Mouse (Mus musculus): ENCODE results near the gene Prdm11. TPM values are rescaled to one million over a fixed set of nuclear protein-coding genes. Genes with fewer than 3 reads are reported as not detected.

Gene Prdm11
- polyA plus RNA-seq, 1 experiment, result 68.8 TPM

DNA sequence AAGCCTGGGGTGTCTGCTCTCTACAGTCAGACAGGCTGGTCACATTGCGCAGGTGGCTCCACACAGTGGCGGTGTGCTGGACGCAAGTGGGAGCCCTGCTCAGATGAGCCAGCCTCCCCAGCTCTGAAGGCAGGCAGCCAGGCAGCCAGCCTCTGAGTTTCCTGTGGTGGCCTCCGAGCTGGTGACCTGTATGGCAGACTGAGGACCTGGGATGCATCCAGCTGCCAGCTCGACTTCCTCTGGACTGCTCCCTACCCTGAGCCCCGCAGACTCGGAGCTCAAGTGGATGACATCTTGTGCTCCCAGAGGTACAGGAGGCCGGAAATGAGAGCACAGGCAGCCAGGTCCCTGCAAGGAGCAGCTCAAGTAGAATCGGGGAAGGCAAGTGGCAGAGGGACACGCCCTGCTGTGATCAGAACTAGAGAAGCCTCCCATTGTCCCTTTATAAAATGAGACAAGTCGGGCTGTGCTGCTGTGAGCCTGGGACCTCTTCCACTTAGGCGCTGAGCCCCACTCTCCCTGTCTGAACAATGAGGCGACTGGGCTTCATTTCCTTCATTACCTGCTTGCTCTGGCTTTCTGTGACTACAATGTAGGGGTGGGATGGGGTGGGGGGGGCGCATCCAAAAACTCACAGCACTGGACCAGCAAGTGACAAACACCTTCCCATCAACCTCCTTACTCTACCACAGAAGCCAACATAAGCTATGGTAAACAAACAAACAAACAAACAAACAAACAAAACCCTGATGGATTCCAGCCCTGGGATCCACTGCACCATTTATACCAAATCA, 16.5 kb downstream of the Prdm11 start:
- TF ChIP-seq GATA1 (IDR thresholded peaks at IDR 0.05; ENCODE audit: low read length), result no peak

DNA sequence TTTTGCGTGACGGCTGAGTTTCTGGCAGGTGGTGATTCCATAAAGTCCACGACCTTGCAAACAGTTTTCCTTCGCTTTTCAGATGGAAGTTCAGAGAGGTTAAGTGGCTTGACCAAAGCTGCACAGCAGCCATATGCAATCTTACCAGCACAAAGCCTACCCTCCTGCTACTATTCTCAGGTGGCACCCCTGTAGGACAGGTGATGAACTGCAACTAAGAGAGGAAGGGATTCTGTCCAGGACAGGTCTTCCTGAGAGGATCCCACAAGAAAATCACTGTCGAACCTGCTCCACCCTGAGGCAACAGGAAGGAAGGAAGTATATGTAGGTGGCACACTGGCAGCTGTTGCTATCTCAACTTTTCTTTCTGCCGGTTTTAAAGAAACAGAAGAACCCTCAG, 17.1 kb downstream of the Prdm11 start:
- no peak for TF ChIP-seq GATA1 (IDR thresholded peaks at IDR 0.05; ENCODE audit: low read length)

DNA sequence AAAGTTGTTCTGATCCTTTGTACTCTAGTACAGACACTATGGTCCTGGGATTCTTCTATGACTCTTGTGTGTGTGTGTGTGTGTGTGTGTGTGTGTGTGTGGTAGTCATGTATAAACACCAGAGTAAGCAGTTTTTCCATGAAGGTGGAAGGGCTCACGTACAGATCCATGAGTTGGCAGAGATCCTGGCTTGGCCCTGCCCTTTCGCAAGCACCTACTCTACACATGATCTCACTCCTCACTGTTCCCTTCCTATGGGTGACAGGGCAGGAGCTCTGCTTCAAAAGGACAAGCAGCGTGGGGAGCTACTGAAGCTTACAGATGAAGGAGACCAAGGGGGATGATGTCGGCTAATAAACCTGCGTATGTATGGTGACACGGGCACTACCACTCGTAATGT, 18.3 kb downstream of the Prdm11 start:
- no peak for TF ChIP-seq GATA1 (IDR thresholded peaks at IDR 0.05; ENCODE audit: low read length)

DNA sequence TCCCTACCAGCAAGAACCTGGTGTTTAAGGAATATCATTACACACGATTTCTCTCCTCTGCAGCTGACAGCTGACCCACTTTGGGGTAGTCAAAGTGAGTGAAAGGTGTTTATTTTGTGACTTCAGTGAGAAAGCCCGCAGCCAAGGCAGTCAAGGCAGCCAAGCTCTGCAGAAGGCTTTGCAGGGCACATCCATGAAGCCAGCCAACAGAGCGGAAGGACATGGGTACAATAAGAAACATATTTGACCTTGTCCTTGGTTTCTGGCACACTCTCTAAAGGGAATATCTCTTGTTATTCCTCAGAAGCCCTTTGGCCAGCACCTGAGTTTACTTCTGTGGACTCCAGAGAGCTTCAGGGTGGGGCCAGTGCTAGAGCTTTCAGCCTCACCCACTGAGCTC, 21.5 kb downstream of the Prdm11 start:
- TF ChIP-seq GATA1 (IDR thresholded peaks at IDR 0.05; ENCODE audit: low read length), result no peak

DNA sequence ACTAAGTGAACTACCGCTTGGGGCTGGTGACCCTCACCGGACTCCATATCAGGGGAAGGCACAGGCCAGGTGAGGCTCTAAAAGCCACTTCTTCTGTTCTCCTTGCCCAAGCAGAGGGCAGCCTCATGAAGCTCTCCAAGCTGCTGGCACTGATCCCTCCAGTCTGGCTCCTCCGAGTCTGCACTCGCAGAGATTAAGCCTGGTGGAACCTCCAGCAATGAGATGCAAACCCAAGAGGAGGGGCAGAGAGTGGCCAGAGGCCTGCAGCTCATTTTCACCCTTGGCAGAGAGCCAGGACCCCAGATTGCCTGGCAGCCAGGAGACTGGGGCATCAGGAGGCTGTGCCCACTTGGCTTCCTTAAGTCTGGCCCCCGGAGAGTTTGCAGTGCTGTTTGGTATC, 27.1 kb downstream of the Prdm11 start:
- no peak for TF ChIP-seq GATA1 (IDR thresholded peaks at IDR 0.05; ENCODE audit: low read length)

DNA sequence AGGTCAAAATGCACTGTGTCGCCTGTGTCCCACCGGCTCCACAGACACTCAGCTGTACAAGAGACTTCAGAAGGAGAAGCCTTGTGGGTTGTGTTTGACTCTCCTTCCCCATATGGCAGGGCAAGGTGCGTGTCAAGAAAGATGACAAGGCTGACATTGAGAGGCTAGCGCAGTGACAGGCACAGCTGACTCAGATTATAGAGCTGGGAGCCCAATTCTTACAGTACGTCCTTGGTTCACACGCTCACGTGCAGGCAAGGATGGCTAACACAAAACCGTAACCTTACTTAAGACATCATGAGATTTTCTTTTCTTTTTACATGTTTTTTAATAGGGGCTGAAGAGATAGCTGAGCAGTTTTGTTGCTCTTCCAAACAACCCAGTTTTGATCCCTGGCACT, 28.8 kb downstream of the Prdm11 start:
- TF ChIP-seq GATA1 (IDR thresholded peaks at IDR 0.05; ENCODE audit: low read length), result no peak

DNA sequence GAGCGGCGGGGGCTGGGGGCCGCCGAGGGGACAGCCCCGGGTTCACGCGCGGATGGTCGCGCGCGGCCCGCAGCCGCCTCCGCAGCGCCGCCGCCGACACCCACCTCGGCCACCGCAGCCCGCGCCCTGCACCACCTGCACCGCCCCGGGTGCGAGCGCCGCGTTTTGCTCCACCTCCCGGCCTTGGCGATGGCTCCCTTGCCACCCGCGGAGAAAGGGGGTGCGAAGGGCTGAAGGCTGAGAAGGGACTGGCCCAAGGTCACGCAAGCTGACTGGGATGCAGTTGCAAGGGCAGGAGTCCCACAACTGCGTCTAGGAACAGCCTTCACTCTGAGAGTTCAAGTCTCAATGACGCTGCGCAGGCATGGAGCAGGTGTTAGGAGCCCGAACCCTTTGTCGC, 30.9 kb downstream of the Prdm11 start:
- TF ChIP-seq GATA1 (IDR thresholded peaks at IDR 0.05; ENCODE audit: low read length), result no peak

DNA sequence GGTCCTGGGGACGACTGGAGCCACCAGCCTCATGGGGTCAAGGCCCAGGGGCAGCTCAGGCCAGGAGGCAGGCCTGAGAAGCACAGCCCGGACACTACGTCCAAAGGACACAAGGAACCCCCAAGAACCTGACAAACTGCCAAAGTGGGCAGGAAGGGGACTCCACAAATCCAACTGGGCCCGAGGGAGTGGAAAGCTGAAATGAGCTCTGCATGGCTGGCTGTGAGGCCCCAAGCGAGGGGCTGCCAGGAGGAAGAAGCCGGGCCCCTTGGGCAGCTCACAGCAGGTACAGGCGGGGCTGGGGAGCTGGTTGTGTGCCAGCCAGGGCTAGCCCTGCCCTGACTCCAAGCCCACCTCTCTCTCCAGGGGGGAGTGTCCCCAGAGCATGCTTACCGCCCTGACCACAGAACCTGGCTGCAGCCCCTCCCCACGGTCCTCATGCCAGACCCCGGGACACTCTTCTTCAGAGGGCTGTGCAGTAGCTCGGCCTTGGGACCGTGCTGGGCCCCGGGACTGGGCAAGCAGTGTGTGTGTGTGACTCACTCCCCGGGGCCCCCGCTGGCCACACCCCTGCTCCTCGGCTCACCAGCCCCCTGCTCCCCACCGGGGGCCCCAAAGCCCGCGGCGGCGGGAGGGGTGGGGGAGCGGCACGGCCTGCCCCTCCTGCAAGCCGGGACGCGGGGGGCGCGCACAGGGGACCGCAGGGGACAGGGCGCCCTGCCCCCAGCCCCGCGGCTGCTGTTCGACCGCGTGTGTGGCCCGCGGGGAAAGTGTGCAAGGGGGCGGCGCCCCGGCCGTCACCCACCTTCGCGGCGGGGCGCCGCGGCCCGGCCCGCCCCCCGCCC, 31.7 kb downstream of the Prdm11 start:
- TF ChIP-seq GATA1 (IDR thresholded peaks at IDR 0.05; ENCODE audit: low read length), result no peak

DNA sequence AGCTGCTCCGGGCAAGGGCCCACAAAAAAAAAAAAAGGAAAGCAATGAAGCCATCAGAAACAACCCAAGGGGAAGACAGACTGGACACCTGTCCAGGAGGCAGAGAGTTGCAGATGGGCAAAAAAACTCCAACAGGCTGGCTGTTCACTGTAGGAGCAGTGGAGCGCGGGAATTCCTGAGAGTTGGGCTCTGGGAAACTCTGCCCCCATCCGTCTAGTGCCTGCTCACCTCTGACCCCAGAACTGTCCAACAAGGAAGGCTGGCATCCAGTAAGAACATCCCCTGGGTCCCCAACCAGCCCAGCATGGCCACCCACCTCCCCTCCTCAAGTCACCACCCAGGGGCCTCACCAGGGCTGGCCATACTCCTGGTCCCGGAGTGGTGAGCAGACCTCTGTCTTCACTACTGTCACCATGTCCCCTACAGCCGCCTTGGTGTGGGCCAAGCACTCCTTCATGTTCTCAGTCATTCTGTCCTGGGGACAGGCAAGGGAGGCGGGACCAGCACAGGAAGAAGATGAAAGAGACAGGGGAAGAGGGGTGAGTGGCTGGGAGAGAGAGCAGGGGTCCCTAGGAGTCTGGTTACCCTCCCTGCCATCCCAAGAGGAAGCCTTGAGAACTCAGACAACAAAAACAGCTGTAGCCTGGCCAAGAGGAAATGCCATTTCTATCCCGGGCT, 32.4 kb downstream of the Prdm11 start:
- no peak for TF ChIP-seq GATA1 (IDR thresholded peaks at IDR 0.05; ENCODE audit: low read length)

DNA sequence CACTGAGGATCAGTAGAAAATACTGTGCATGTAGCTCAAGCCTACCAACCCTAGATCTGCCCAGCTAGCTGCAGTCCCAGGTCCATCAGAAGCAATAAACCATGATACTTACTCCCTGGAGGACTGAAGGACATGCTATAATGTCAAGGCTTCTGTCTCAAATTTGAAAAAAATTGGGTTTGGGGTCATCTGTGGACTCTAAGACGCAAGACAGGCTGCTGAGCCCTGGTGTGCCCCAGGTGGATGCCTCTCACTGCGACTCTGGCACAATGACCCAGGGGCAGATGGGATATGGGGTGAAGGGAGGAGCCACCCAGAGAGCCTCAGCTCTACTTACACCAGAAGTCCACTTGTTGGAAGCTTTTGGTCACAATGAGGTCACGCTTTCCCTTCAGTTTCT, 33.0 kb downstream of the Prdm11 start:
- TF ChIP-seq GATA1 (IDR thresholded peaks at IDR 0.05; ENCODE audit: low read length), result no peak

DNA sequence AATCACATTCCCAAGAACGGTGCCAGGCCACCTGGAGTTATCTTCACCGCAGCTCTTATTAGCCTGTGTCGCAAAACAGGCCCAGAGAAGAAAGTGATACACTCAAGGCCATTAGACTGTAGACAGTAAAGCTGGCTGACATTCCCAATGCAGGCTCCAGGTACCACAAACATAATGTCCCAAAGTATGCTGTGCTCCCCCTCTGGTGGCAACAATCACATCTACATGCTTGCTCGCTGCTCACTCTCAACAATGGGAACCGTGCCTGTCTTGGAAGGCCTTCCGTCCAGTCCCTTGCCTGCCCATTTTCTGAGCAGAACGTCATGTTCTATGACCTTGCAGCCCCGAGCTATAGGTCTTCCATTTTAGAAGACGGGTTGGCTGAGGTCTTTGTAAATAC, 34.0 kb downstream of the Prdm11 start:
- no peak for TF ChIP-seq GATA1 (IDR thresholded peaks at IDR 0.05; ENCODE audit: low read length)

DNA sequence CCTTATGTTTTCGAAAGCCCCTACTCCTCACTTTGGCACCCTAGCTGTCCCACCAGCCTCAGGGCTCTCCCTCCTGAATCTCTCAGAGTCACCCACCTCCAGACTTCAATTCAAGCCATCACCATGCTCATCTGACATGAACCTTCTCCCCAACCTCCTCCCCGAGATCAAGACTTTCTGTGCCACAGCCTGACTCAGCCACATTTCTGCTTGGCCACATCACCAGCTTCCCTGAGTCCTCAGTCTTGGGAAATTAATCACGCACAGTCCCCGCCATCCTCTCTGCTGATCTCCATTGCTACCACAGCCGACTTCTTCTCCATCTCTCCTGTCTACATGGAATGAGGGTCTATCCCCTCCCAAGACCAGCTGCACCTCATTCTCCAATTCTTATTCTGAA, 34.5 kb downstream of the Prdm11 start:
- no peak for TF ChIP-seq GATA1 (IDR thresholded peaks at IDR 0.05; ENCODE audit: low read length)

DNA sequence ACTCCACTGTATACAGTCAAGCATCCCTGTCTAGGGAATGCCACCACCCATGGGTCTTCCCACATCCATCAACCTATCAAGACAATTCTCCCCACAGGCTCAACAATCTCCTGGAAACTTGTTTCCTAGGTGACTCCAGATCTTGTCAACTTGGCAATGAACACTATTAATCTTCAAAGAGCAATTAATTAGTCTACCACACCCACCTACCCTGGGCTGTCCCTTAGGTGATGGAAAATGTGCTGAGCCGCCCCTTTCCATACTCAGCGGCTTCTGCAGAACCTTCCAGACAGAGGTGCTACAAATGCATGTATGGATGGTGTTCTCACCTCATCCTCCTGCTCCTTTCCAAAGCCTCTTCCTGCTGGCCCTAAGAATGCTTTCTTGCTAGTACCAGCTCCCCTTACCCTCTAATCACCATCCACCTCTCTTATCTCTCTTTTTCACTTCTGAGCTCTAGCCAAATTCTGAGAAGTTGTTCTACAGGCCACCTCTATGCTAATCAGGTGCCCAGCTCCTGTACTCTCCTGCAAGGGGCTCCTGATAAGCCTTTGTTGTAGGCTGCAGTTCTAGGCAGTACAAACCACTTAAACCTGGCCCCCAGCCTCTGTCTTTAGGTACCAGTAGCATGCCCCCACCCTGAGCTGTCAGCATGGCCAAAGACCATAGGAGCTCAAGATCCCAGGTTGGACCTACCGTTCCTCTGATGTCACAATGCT, 37.8 kb downstream of the Prdm11 start:
- TF ChIP-seq GATA1 (IDR thresholded peaks at IDR 0.05; ENCODE audit: low read length), result no peak

DNA sequence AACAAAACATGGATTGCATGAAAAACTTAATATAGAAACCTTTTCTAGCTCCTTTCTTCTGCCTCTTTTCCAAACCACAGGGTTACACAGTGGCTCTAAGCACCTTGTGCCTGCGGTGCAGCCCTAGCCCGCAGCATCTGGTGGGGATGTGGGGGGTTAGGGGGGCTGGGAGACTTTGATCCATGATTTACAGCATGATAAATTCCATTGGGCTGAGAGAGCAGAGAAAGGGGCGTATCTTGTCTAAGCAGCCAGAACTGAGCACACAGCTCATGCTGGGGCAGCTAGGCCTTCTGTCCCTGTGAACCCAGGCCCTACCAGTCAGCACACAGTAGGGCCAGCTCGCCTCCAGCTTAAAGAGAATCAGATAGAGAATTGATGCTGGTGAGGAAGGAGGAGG, 40.9 kb downstream of the Prdm11 start:
- no peak for TF ChIP-seq GATA1 (IDR thresholded peaks at IDR 0.05; ENCODE audit: low read length)

DNA sequence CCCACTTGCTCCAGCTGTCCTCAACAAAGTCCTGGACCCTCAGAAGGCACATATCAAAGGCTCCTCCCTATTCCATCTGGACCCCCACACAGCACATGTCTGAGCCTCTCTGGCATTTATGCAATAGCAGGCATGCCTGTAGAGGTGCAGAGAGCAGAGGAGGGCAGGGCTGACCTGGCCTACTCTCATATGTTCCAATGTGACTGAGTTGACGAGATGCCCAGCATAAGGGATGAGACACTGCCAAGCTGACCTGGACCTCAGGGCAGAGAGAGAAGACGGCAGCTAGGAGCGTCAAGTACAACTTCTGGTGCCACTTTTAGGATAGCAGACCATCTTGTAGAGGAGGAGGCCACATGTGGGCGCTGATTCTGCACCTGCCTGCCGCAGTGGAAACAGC, 54.0 kb downstream of the Prdm11 start:
- no peak for TF ChIP-seq GATA1 (IDR thresholded peaks at IDR 0.05; ENCODE audit: low read length)

DNA sequence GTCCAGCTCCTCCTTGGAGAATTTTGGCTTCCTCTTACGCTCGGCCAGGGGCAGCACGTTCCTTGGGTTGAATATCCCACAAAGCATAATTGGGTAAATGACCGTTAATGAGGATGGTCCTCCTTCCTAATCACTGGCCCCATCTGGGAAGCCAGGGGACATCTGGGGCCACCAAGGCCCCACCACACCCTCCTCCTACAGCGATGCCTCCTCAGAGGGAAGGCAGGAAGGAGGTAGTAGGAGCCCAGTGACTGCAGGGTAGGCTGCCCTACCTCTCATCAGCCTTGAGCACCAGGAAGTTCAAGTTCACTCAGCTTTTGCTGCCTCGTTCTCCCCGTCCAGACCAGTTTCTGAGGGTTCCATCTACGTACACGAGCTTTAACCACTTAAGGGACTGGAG, 56.4 kb downstream of the Prdm11 start:
- TF ChIP-seq GATA1 (IDR thresholded peaks at IDR 0.05; ENCODE audit: low read length), result no peak
